Mouse (Mus musculus) A20 (cell line): ENCODE results near the gene Gkn2.

Source experiments
- DNase-seq: peaks from one replicate; pipeline ENCODE4 v3.0.0-alpha.2; 2011; ENCODE audit warnings: low read depth, low spot score

The Gkn2 gene

GRCm38 (mm10) chr6:87373057-87373456, at the start of gene Gkn2:
Gkn2 (plus strand) TSS chr6:87373357.
- DNase-seq: no peak

- peak; percentile 60 for DNase-seq
These were observed 49.8 kb upstream of the Gkn2 start for GRCm38 (mm10) chr6:87323381-87323780.

GRCm38 (mm10) chr6:87326932-87327331, 46.2 kb upstream of the Gkn2 start:
- no peak for DNase-seq

- no peak for DNase-seq
These were observed 44.6 kb upstream of the Gkn2 start for GRCm38 (mm10) chr6:87328265-87329173.

- no peak for DNase-seq
These were observed 40.8 kb upstream of the Gkn2 start for GRCm38 (mm10) chr6:87332380-87332779.

- DNase-seq: no peak
These were observed 38.6 kb upstream of the Gkn2 start for GRCm38 (mm10) chr6:87334361-87335090.

GRCm38 (mm10) chr6:87335091-87335934, 37.8 kb upstream of the Gkn2 start, which contains the start of gene Antxr1:
Antxr1 (minus strand) TSS chr6:87335821.
- DNase-seq: peak; percentile 16

GRCm38 (mm10) chr6:87335935-87336295, 37.2 kb upstream of the Gkn2 start:
- no peak for DNase-seq

GRCm38 (mm10) chr6:87350829-87351228, 22.3 kb upstream of the Gkn2 start, which contains the start of gene Gkn1:
Gkn1 (minus strand) TSS chr6:87350942.
- no peak for DNase-seq

GRCm38 (mm10) chr6:87354441-87354840, 18.7 kb upstream of the Gkn2 start:
- no peak for DNase-seq

GRCm38 (mm10) chr6:87369223-87369622, 3.9 kb upstream of the Gkn2 start:
- no peak for DNase-seq

GRCm38 (mm10) chr6:87383926-87384691, 11.0 kb downstream of the Gkn2 start:
- DNase-seq: no peak

- DNase-seq: no peak
These were observed 11.6 kb downstream of the Gkn2 start for GRCm38 (mm10) chr6:87384761-87385160.

- DNase-seq: peak; percentile 50
These were observed 13.0 kb downstream of the Gkn2 start for GRCm38 (mm10) chr6:87386203-87386602.

GRCm38 (mm10) chr6:87386681-87387080, 13.5 kb downstream of the Gkn2 start:
- no peak for DNase-seq

GRCm38 (mm10) chr6:87388877-87389276, 15.7 kb downstream of the Gkn2 start, which contains the start of gene Gkn3:
Gkn3 (minus strand) TSS chr6:87388935.
- no peak for DNase-seq

- no peak for DNase-seq
These were observed 16.4 kb downstream of the Gkn2 start for GRCm38 (mm10) chr6:87389455-87389989.

- no peak for DNase-seq
These were observed 20.5 kb downstream of the Gkn2 start for GRCm38 (mm10) chr6:87393466-87394205.

GRCm38 (mm10) chr6:87394783-87395182, 21.6 kb downstream of the Gkn2 start:
- no peak for DNase-seq

GRCm38 (mm10) chr6:87399137-87399536, 26.0 kb downstream of the Gkn2 start:
- DNase-seq: peak; percentile 77
